Mouse (Mus musculus): ENCODE results near the gene Stk11. TPM values are rescaled to one million over a fixed set of nuclear protein-coding genes. Genes with fewer than 3 reads are reported as not detected.
A peak's percentile ranks its signal among the peaks of the same experiment; 100 is the strongest.

Gene Stk11
- total RNA-seq, 1 experiment: 124 TPM

GRCm38 (mm10) chr10:80129846-80130245 is 14.2 kb downstream of the Stk11 start:
- Histone ChIP-seq H3K36me3 (ENCODE audit: control insufficient read depth, insufficient read depth, low read length, poor library complexity, severe bottlenecking) (peaks cover 87% of the 10 kb centered on the region), H3K4me3 (ENCODE audit: insufficient read depth in 1 of 2, low read depth in 1 of 2, low read length in 2 of 2, poor library complexity in 1 of 2, severe bottlenecking in 1 of 2) (no peak overlapping the region), H3K9me3 (ENCODE audit: control insufficient read depth, insufficient read depth, low read depth, low read length) (no peaks in the 10 kb centered on the region), H3K4me1 (ENCODE audit: control insufficient read depth in 2 of 2, insufficient read depth in 2 of 2, low read length in 2 of 2, poor library complexity in 1 of 2) (peaks cover 0 to 13% of the 10 kb centered on the region in 2 experiments; a peak in 1 of 4 replicates), H3K9ac (ENCODE audit: insufficient read depth, low read depth, low read length, poor library complexity, severe bottlenecking) (no peak overlapping the region), H3K27ac (ENCODE audit: insufficient read depth, low read depth, low read length, poor library complexity, severe bottlenecking) (no peak overlapping the region)
- no peak for DNase-seq (ENCODE audit: low read depth, low spot score)
- TF ChIP-seq ZNF384 (IDR thresholded peaks at IDR 0.05; ENCODE audit: low read depth, low read length) (no peak), ZC3H11A (IDR thresholded peaks at IDR 0.05; ENCODE audit: borderline replicate concordance, low read depth, low read length) (no peak), MAFK (IDR thresholded peaks at IDR 0.05; ENCODE audit: insufficient read depth, low read depth, low read length) (no peak), HCFC1 (IDR thresholded peaks at IDR 0.05; ENCODE audit: borderline replicate concordance, insufficient read depth, low read length) (no peak), CHD2 (IDR thresholded peaks at IDR 0.05; ENCODE audit: low read depth, low read length) (no peak)
- in situ Hi-C loops (cut with MboI; ENCODE audit: low sequenced_read_pairs in 2 of 2, unreplicated experiment in 2 of 2): no loop called here

GRCm38 (mm10) chr10:80130403-80131031 is 14.9 kb downstream of the Stk11 start:
- H3K9ac ChIP-seq (ENCODE audit: insufficient read depth, low read depth, low read length, poor library complexity, severe bottlenecking): no peak overlapping the region
- H3K36me3 ChIP-seq (ENCODE audit: control insufficient read depth, insufficient read depth, low read length, poor library complexity, severe bottlenecking): peaks cover 86% of the 10 kb centered on the region
- no peak for DNase-seq (ENCODE audit: low read depth, low spot score)
- in situ Hi-C loops (cut with MboI; ENCODE audit: low sequenced_read_pairs in 2 of 2, unreplicated experiment in 2 of 2): no loop called here
- H3K4me3 ChIP-seq (ENCODE audit: insufficient read depth in 1 of 2, low read depth in 1 of 2, low read length in 2 of 2, poor library complexity in 1 of 2, severe bottlenecking in 1 of 2): no peak overlapping the region
- no peaks in the 10 kb centered on the region for H3K9me3 ChIP-seq (ENCODE audit: control insufficient read depth, insufficient read depth, low read depth, low read length)
- TF ChIP-seq CHD2 (IDR thresholded peaks at IDR 0.05; ENCODE audit: low read depth, low read length) (no peak), MAFK (IDR thresholded peaks at IDR 0.05; ENCODE audit: insufficient read depth, low read depth, low read length) (no peak), HCFC1 (IDR thresholded peaks at IDR 0.05; ENCODE audit: borderline replicate concordance, insufficient read depth, low read length) (no peak), ZNF384 (IDR thresholded peaks at IDR 0.05; ENCODE audit: low read depth, low read length) (no peak), ZC3H11A (IDR thresholded peaks at IDR 0.05; ENCODE audit: borderline replicate concordance, low read depth, low read length) (no peak)
- no peak overlapping the region for H3K27ac ChIP-seq (ENCODE audit: insufficient read depth, low read depth, low read length, poor library complexity, severe bottlenecking)
- H3K4me1 ChIP-seq (ENCODE audit: control insufficient read depth in 2 of 2, insufficient read depth in 2 of 2, low read length in 2 of 2, poor library complexity in 1 of 2): peaks cover 0 to 15% of the 10 kb centered on the region in 2 experiments; a peak in 1 of 4 replicates

GRCm38 (mm10) chr10:80131316-80131951 is 15.8 kb downstream of the Stk11 start:
- TF ChIP-seq MAFK (IDR thresholded peaks at IDR 0.05; ENCODE audit: insufficient read depth, low read depth, low read length) (no peak), ZC3H11A (IDR thresholded peaks at IDR 0.05; ENCODE audit: borderline replicate concordance, low read depth, low read length) (no peak), HCFC1 (IDR thresholded peaks at IDR 0.05; ENCODE audit: borderline replicate concordance, insufficient read depth, low read length) (no peak), ZNF384 (IDR thresholded peaks at IDR 0.05; ENCODE audit: low read depth, low read length) (no peak), CHD2 (IDR thresholded peaks at IDR 0.05; ENCODE audit: low read depth, low read length) (no peak)
- Histone ChIP-seq H3K9ac (ENCODE audit: insufficient read depth, low read depth, low read length, poor library complexity, severe bottlenecking) (peak overlapping the region; percentile 6; the same call in 1 of the 2 replicates), H3K36me3 (ENCODE audit: control insufficient read depth, insufficient read depth, low read length, poor library complexity, severe bottlenecking) (peaks cover 79% of the 10 kb centered on the region), H3K27ac (ENCODE audit: insufficient read depth, low read depth, low read length, poor library complexity, severe bottlenecking) (no peak overlapping the region), H3K4me1 (ENCODE audit: control insufficient read depth in 2 of 2, insufficient read depth in 2 of 2, low read length in 2 of 2, poor library complexity in 1 of 2) (peaks cover 3 to 15% of the 10 kb centered on the region in 2 experiments; a peak in 1 of 4 replicates), H3K4me3 (ENCODE audit: insufficient read depth in 1 of 2, low read depth in 1 of 2, low read length in 2 of 2, poor library complexity in 1 of 2, severe bottlenecking in 1 of 2) (peak overlapping the region; percentile 5 to 9; a peak in 2 of 4 replicates), H3K9me3 (ENCODE audit: control insufficient read depth, insufficient read depth, low read depth, low read length) (no peaks in the 10 kb centered on the region)
- no peak for DNase-seq (ENCODE audit: low read depth, low spot score)
- in situ Hi-C loops (cut with MboI; ENCODE audit: low sequenced_read_pairs in 2 of 2, unreplicated experiment in 2 of 2): no loop called here

- Histone ChIP-seq H3K9me3 (ENCODE audit: control insufficient read depth, insufficient read depth, low read depth, low read length) (no peaks in the 10 kb centered on the region), H3K9ac (ENCODE audit: insufficient read depth, low read depth, low read length, poor library complexity, severe bottlenecking) (peak overlapping the region; percentile 2; the same call in 1 of the 2 replicates), H3K4me1 (ENCODE audit: control insufficient read depth in 2 of 2, insufficient read depth in 2 of 2, low read length in 2 of 2, poor library complexity in 1 of 2) (peaks cover 3 to 18% of the 10 kb centered on the region in 2 experiments; a peak in 1 of 4 replicates), H3K36me3 (ENCODE audit: control insufficient read depth, insufficient read depth, low read length, poor library complexity, severe bottlenecking) (peaks cover 73% of the 10 kb centered on the region), H3K27ac (ENCODE audit: insufficient read depth, low read depth, low read length, poor library complexity, severe bottlenecking) (no peak overlapping the region), H3K4me3 (ENCODE audit: insufficient read depth in 1 of 2, low read depth in 1 of 2, low read length in 2 of 2, poor library complexity in 1 of 2, severe bottlenecking in 1 of 2) (peak overlapping the region; percentile 5 to 9; a peak in 2 of 4 replicates)
- DNase-seq (ENCODE audit: low read depth, low spot score): no peak
- in situ Hi-C loops (cut with MboI; ENCODE audit: low sequenced_read_pairs in 2 of 2, unreplicated experiment in 2 of 2): no loop called here
- no peak for TF ChIP-seq ZC3H11A (IDR thresholded peaks at IDR 0.05; ENCODE audit: borderline replicate concordance, low read depth, low read length)
- TF ChIP-seq MAFK (IDR thresholded peaks at IDR 0.05; ENCODE audit: insufficient read depth, low read depth, low read length): no peak
- no peak for TF ChIP-seq HCFC1 (IDR thresholded peaks at IDR 0.05; ENCODE audit: borderline replicate concordance, insufficient read depth, low read length)
- no peak for TF ChIP-seq ZNF384 (IDR thresholded peaks at IDR 0.05; ENCODE audit: low read depth, low read length)
- no peak for TF ChIP-seq CHD2 (IDR thresholded peaks at IDR 0.05; ENCODE audit: low read depth, low read length)
Observed at GRCm38 (mm10) chr10:80131952-80132350, 16.3 kb downstream of the Stk11 start.
